Mouse (Mus musculus): Measurements from ENCODE around the gene Ankrd44. TPM values are rescaled to one million over a fixed set of nuclear protein-coding genes. Genes with fewer than 3 reads are reported as not detected.

The Ankrd44 gene
- total RNA-seq, 2 experiments from 2014 or later, result 69.8 to 110 TPM

GRCm38 (mm10) chr1:54897726-54898125 is 28.5 kb downstream of the Ankrd44 start:
- ATAC-seq (replicated peaks; ENCODE audit: poor library complexity), result no peak

- peak; percentile 76 for ATAC-seq (replicated peaks; ENCODE audit: poor library complexity)
These were observed 29.8 kb downstream of the Ankrd44 start for GRCm38 (mm10) chr1:54896109-54897085.

- ATAC-seq (replicated peaks; ENCODE audit: poor library complexity), result peak; percentile 96
These were observed 37.7 kb downstream of the Ankrd44 start for GRCm38 (mm10) chr1:54888449-54888848.

GRCm38 (mm10) chr1:54887873-54888272 is 38.3 kb downstream of the Ankrd44 start:
- ATAC-seq (replicated peaks; ENCODE audit: poor library complexity), result no peak

- ATAC-seq (replicated peaks; ENCODE audit: poor library complexity), result no peak
These were observed 43.2 kb downstream of the Ankrd44 start for GRCm38 (mm10) chr1:54882856-54883467.

GRCm38 (mm10) chr1:54881523-54881922 is 44.7 kb downstream of the Ankrd44 start:
- ATAC-seq (replicated peaks; ENCODE audit: poor library complexity), result no peak

- 0 out of 2 replicates have a peak, but pooled peaks have one; percentile 34 for ATAC-seq (replicated peaks; ENCODE audit: poor library complexity)
These were observed 48.6 kb downstream of the Ankrd44 start for GRCm38 (mm10) chr1:54877423-54878073.

GRCm38 (mm10) chr1:54877014-54877413 is 49.2 kb downstream of the Ankrd44 start:
- ATAC-seq (replicated peaks; ENCODE audit: poor library complexity), result no peak

GRCm38 (mm10) chr1:54874094-54874493 is 52.1 kb downstream of the Ankrd44 start:
- ATAC-seq (replicated peaks; ENCODE audit: poor library complexity), result no peak

- ATAC-seq (replicated peaks; ENCODE audit: poor library complexity), result no peak
These were observed 53.1 kb downstream of the Ankrd44 start for GRCm38 (mm10) chr1:54872857-54873616.

GRCm38 (mm10) chr1:54871321-54871720 is 54.9 kb downstream of the Ankrd44 start:
- peak; percentile 70 for ATAC-seq (replicated peaks; ENCODE audit: poor library complexity)

GRCm38 (mm10) chr1:54870634-54871033 is 55.6 kb downstream of the Ankrd44 start:
- peak; percentile 45 for ATAC-seq (replicated peaks; ENCODE audit: poor library complexity)

- no peak for ATAC-seq (replicated peaks; ENCODE audit: poor library complexity)
These were observed 59.0 kb downstream of the Ankrd44 start for GRCm38 (mm10) chr1:54867226-54867625.

- ATAC-seq (replicated peaks; ENCODE audit: poor library complexity), result no peak
These were observed 60.1 kb downstream of the Ankrd44 start for GRCm38 (mm10) chr1:54866131-54866530.

GRCm38 (mm10) chr1:54864928-54865652 is 61.1 kb downstream of the Ankrd44 start:
- peak; percentile 80 for ATAC-seq (replicated peaks; ENCODE audit: poor library complexity)

- no peak for ATAC-seq (replicated peaks; ENCODE audit: poor library complexity)
These were observed 65.8 kb downstream of the Ankrd44 start for GRCm38 (mm10) chr1:54860361-54860760.

- no peak for ATAC-seq (replicated peaks; ENCODE audit: poor library complexity)
These were observed 66.3 kb downstream of the Ankrd44 start for GRCm38 (mm10) chr1:54859876-54860275.

- ATAC-seq (replicated peaks; ENCODE audit: poor library complexity), result no peak
These were observed 67.3 kb downstream of the Ankrd44 start for GRCm38 (mm10) chr1:54858898-54859297.

- ATAC-seq (replicated peaks; ENCODE audit: poor library complexity), result no peak
These were observed 69.7 kb downstream of the Ankrd44 start for GRCm38 (mm10) chr1:54856502-54856901.

GRCm38 (mm10) chr1:54855970-54856369 is 70.2 kb downstream of the Ankrd44 start:
- ATAC-seq (replicated peaks; ENCODE audit: poor library complexity), result no peak

Measured in megakaryocyte progenitor cell, adult 5-6 weeks (primary cell).